ENCODE assay signal across 29 mouse cellular contexts in the genomic region with DNA sequence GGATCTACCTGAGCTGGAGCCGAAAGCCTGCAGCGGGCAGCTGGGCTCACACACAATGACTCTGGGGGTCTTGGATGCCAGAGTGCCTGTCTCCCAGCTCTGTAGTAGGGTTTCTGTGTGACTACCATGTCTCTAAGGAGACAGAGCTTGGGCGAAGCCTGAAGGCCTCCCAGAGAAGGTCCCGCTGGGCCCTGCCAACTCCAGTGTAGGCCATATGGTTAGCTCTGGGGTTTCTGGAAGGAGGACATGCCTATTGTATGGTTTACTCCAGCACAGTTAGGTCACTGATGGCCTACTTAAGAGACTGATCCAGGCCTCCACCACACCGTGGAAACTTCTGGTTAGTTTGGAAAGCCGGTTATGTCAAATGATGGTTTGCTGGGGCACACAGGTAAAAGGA. TPM values are rescaled to one million over a fixed set of nuclear protein-coding genes. Genes with fewer than 3 reads are reported as not detected.
DNase-seq lines count a peak whose midpoint lies in the region; ATAC-seq lines count a peak whose summit lies in the region.
"Had no signal": no experiment of that assay in that cellular context is flagged by ENCODE, and none has a peak within 500 bp of the region (broad histone marks: within the 10 kb centered on the region; RNA-seq: fewer than 3 reads in every experiment).

No protein-coding gene starts in this region.

- no peak overlapping the region for H3K4me3 ChIP-seq in brown adipose tissue, adult 24 weeks (ENCODE audit: insufficient read depth, low read depth, low read length)
- H3K4me3 ChIP-seq: embryonic facial prominence, embryonic 12.5 days; embryonic facial prominence, embryonic 15.5 days; forebrain, embryonic 15.5 days; heart, embryonic 12.5 days; heart, embryonic 15.5 days; hindbrain, embryonic 10.5 days; hindbrain, embryonic 13.5 days; intestine, embryonic 15.5 days had no signal

- H3K4me1 ChIP-seq in brown adipose tissue, adult 24 weeks (ENCODE audit: control insufficient read depth, insufficient read depth, insufficient read length, low read length), result peaks cover 49% of the 10 kb centered on the region

- no peak for ATAC-seq in activated CD4-positive, CD25-positive, alpha-beta regulatory T cell, adult 4 months
- ATAC-seq: forebrain, embryonic 15.5 days; hindbrain, embryonic 16.5 days; intestine, embryonic 15.5 days; Patski had no signal

- peak; percentile 56 for DNase-seq in cerebellum, adult 11 months
- no peak for DNase-seq in cerebellum, postnatal 10 days
- DNase-seq in cerebellum, adult 8-10 months, result peak; percentile 56
- DNase-seq in cerebellum, postnatal 25 days, result peak; percentile 64 to 67
- no peak for DNase-seq in kidney, adult 11 months
- DNase-seq in gastrocnemius, postnatal 36 days, result no peak
- DNase-seq: adrenal gland, adult 2 months; adrenal gland, postnatal 14 days; B cell, adult 2 months; gastrocnemius, postnatal 10 days; heart, adult 11 months; heart, postnatal 10 days; heart, postnatal 36 days; kidney, adult 18-20 months; kidney, adult 9 months had no signal

- 0 out of 2 replicates have a peak overlapping the region, but pooled peaks have one; percentile 23 for H3K27ac ChIP-seq in brown adipose tissue, adult 24 weeks (replicated peaks; ENCODE audit: low read depth, low read length)
- H3K27ac ChIP-seq: embryonic facial prominence, embryonic 12.5 days; embryonic facial prominence, embryonic 15.5 days; forebrain, embryonic 15.5 days; heart, embryonic 15.5 days; hindbrain, embryonic 10.5 days; hindbrain, embryonic 13.5 days; intestine, embryonic 15.5 days had no signal

- intact Hi-C loops in gastrocnemius, postnatal 36 days (cut with DNase I), result no loop called here

RNA-seq across cellular contexts. Expression of gene Dnah17, which starts 7.9 kb away (rescaled TPM):
- polyA plus RNA-seq in brown adipose tissue, adult 24 weeks (2012; ENCODE audit: insufficient read depth, insufficient read length, missing spikeins), result not detected in 2 replicates
- under 1 TPM; 0.28 to 0.46 TPM for polyA plus RNA-seq in activated CD4-positive, CD25-positive, alpha-beta regulatory T cell, adult 4 months (2017; shearing (Covaris generic))
- total RNA-seq in gastrocnemius, postnatal 36 days (2021), result under 1 TPM; 0.10 to 0.22 TPM
- total RNA-seq: common myeloid progenitor, adult 5-6 weeks had no signal
- polyA plus RNA-seq: G1E had no signal

Comparison
In these comparisons a context has a peak if more than half of its experiments do, and no peak if none do; other contexts are left out.
1. DNase-seq: peak in cerebellum, adult 11 months (single experiment), cerebellum, adult 8-10 months (single experiment) and cerebellum, postnatal 25 days (2 of 2); none in cerebellum, postnatal 10 days (0 of 2), kidney, adult 11 months (single experiment) and gastrocnemius, postnatal 36 days (0 of 2).